Mouse (Mus musculus): ENCODE results near the gene Ms4a6b.
A peak's percentile ranks its signal among the peaks of the same experiment; 100 is the strongest.
"Not testable (repeated sequence)": the region's sequence is repeated elsewhere in the genome, so short reads cannot be mapped to it uniquely, and the experiment has no call there.

Gene Ms4a6b

GRCm38 (mm10) chr19:11516246-11516645 is at the start of gene Ms4a6b:
Gene Ms4a6b (plus strand): TSS chr19:11516512.
- DNase-seq (ENCODE audit: low spot score): no peak

DNA sequence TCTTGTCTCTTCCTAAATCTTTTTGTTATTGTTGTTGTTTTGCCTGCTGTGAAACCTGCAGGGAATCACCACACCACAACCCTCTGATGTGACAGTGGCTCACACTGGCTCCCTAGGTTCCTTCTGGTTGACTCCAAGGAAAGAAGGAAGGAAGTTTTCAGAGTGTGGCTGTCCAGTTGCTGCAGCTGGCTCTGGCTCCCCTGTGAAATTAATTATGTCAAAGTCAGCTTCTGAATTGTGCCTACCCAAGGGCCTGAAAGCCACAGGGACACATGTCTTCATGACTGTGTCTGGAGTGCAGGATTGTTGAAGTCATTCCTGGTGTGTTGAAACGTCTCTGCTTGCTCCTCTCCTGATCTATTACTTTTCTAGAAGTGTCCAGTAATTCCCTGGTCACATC is 48.0 kb upstream of the Ms4a6b start:
- not testable (repeated sequence) for DNase-seq (ENCODE audit: low spot score)

DNA sequence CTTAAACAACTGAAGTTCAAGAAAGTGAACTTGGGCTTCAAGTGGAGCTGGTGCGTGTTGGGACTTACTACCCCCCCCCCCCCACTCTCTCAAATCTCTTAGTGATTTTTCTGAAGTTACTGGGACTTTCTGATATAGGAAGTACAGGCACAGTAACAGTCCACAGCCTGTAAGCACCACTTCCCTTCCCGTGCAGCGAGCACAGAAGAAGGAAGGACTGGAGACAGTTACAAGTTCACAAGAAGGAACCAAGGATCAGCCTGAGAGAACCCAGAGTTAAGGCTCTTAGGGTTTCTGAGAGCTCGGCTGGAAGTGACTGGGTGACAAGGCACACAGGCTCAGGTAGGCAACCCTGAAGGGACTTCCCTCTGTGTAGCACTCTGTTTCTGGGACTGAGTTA is 47.1 kb upstream of the Ms4a6b start, which contains the start of gene Ms4a6c:
TSS of gene Ms4a6c (plus strand) at position 152 of the 400 bp plus-strand sequence.
- not testable (repeated sequence) for DNase-seq (ENCODE audit: low spot score)

DNA sequence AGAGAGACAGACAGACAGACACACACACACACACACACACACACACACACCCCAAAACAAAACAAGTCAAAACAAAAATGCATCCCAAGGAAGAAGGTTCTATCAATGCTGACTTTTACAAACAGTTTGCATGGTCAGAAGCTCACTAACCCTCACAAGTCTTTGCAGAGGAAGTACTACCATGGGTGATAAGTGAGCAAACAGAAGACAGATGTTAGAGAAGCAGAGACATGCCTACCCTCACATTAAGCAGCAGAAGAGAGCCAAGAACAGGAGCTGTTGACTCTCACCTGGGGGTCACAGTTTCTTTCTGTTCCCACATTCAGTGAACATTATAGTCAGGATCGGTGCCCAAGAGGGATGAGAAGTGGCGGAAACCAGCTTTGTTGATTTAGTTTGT is 36.6 kb upstream of the Ms4a6b start:
- no peak for DNase-seq (ENCODE audit: low spot score)

DNA sequence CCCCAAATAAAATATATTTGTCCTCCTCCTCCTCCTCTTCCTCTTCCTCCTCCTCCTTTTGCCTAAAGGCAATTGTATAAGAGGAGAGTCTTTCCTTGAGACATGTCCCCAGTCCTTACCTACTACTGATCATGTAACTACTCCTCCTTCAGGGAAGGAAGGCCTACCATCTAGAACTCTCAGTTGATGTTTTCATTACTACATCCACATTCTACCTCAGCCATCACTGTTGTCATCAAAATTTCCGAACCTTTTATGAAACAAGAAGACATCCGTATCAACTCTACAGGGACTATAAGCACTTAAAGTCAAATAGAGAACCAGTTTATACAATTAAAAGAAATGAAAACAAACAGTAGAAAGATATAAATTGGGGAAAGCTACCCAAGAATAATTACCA is 33.6 kb upstream of the Ms4a6b start:
- DNase-seq (ENCODE audit: low spot score): no peak

GRCm38 (mm10) chr19:11483941-11484340 is 32.4 kb upstream of the Ms4a6b start:
- DNase-seq (ENCODE audit: low spot score): no peak

DNA sequence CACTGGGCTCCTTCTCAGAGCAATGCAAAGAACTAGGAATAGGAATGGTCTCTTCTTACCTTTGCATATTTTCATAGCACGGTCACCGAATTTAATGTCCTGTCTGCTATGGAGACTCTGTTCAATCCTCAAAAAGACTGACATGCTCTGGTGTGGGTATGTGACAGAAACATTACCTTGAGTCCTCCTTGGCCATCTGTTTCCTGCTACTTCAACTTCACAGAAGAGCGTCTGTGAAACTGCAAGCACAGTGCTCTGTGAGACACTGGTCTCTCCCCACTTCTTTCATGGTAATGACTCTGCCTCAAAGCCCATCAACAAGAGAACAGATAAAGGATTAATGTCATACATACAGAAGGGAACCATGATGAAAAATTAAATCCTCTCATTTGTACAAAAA is 31.9 kb upstream of the Ms4a6b start:
- no peak for DNase-seq (ENCODE audit: low spot score)

- DNase-seq (ENCODE audit: low spot score): no peak
Observed at GRCm38 (mm10) chr19:11485266-11485665, 31.0 kb upstream of the Ms4a6b start.

- DNase-seq (ENCODE audit: low spot score): peak; percentile 52
Observed at GRCm38 (mm10) chr19:11485746-11486145, 30.6 kb upstream of the Ms4a6b start, which contains the start of gene Gm8369. Gene Gm8369 (plus strand): TSS chr19:11485938.

- DNase-seq (ENCODE audit: low spot score): no peak
Observed at GRCm38 (mm10) chr19:11486599-11486998, 29.7 kb upstream of the Ms4a6b start.

- no peak for DNase-seq (ENCODE audit: low spot score)
Observed at GRCm38 (mm10) chr19:11491406-11492189, 24.7 kb upstream of the Ms4a6b start.

DNA sequence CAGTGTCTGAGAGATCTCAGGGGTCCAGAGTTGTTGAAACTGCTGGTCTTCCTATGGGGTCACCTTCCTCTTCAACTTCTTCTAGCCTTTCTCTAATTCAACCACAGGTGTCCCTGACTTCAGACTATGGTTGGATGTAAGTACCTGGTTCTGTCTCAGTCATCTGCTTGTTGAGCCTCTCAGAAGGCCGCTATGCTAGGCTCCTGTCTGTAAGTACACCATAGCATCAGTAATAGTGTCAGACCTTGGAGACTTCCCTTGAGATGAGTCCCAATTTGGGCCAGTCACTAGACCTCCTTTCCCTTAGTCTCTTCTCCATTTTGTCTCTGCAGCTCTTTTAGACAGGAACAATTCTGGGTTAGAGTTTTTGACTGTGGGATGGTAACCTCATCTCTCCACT is 23.6 kb upstream of the Ms4a6b start:
- no peak for DNase-seq (ENCODE audit: low spot score)

DNA sequence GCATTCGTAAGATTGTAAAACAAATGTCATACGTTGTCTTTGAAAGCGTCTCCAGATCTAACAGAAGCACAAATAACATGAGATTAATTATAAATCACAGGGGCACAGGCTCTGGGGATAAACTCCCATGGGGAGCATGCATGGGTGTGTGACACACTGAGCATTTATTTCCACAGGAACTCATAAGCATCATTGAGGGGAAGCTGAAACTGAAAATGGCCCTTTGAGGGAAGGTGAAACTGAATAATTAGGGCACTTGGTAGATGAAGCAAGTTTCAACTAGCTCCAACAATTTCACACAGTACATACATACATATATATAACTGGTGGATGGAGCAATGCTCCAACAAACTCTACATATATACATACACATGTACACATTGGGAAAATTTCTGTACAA is 21.8 kb upstream of the Ms4a6b start:
- DNase-seq (ENCODE audit: low spot score): no peak

GRCm38 (mm10) chr19:11496361-11496760 is 20.0 kb upstream of the Ms4a6b start:
- DNase-seq (ENCODE audit: low spot score): no peak

DNA sequence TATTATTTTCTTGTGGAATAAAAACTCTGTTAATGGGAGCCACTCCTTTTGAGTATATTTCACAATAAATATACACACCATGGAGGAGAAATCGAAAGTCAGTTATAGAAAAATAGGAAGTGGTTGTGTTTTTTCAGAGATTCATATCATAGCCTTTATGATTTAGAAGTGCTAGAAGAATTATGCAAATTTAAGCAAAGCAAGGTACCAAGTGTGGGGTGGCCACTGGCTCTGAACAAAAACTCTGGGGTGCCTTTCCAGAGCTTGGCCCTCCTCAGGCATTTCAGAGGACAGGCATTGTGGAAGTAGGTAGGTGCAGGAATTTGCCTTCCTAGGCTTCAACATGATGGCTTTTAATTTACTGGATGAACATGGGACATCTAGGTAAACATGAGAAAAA is 19.0 kb upstream of the Ms4a6b start:
- DNase-seq (ENCODE audit: low spot score): not testable (repeated sequence)

- DNase-seq (ENCODE audit: low spot score): no peak
Observed at GRCm38 (mm10) chr19:11500796-11501195, 15.5 kb upstream of the Ms4a6b start.

- DNase-seq (ENCODE audit: low spot score): no peak
Observed at GRCm38 (mm10) chr19:11501326-11501725, 15.0 kb upstream of the Ms4a6b start.

DNA sequence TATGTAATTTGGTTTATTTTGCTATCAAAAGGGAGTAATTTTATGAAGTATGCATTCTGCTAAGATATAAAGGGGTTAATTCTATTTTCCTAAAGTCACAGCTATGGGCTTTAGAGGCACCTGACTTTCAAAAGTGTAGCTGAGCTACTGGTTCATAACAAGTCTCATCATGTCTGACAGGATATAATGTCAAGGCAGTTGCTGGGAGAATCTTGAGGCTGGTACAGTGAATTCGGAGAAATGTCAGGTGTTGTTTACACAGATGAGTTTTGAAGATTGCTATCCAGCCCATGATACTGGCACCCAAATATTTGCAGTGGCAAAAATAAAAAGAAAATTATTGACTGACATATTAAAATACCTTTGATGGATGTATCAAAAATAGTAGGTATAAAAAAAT is 11.5 kb upstream of the Ms4a6b start:
- no peak for DNase-seq (ENCODE audit: low spot score)

DNA sequence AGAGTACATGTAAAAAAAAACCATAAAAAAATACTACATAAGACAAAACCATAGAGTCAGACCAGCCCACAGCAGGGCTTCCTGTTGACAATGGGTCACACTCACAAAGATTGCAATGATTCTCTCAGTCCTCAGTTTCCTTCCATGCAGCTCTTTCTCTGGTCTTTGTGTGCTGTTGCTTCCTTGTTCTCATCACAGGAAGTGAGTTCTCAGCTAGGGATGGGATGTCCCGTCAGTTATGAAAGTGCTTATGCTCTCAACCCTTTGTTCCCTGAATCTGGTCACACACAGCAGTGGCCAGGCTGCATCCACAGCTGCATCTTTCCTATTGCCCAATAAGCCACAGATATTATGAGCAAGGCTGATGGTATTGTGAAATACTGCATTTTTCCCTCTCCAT is 2.9 kb upstream of the Ms4a6b start:
- DNase-seq (ENCODE audit: low spot score): no peak

GRCm38 (mm10) chr19:11516845-11517244 is 533 bp downstream of the Ms4a6b start:
- DNase-seq (ENCODE audit: low spot score): no peak

DNA sequence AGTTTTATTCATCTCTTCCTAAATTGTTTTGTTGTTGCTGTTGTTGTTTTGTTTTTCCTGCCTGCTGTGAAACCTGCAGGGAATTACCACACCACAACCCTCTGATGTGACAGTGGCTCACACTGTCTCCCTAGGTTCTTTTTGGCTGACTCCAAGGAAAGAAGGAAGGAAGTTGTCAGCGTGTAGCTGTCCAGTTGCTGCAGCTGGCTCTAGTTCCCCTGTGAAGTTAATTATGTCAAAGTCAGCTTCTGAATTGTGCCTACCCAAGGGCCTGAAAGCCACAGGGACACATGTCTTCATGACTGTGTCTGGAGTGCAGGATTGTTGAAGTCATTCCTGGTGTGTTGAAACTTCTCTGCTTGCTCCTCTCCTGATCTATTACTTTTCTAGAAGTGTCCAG is 1.1 kb downstream of the Ms4a6b start:
- not testable (repeated sequence) for DNase-seq (ENCODE audit: low spot score)

- DNase-seq (ENCODE audit: low spot score): not testable (repeated sequence)
Observed at GRCm38 (mm10) chr19:11518356-11518755, 2.0 kb downstream of the Ms4a6b start.

DNA sequence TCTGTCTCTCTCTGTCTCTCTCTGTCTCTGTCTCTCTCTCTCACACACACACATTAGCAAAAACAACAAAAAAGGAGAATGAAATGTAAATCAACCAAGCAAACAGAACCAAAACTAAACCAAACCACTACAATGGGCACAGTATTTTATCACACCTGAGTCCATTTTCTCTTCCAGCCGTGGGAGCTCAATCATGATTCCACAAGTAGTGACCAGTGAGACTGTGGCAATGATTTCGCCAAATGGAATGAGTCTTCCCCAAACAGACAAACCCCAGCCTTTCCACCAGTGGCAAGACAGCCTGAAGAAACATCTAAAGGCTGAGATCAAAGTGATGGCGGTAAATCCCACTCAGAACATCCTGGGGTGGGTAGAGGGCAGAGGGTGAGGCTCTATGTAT is 3.8 kb downstream of the Ms4a6b start:
- no peak for DNase-seq (ENCODE audit: low spot score)

DNA sequence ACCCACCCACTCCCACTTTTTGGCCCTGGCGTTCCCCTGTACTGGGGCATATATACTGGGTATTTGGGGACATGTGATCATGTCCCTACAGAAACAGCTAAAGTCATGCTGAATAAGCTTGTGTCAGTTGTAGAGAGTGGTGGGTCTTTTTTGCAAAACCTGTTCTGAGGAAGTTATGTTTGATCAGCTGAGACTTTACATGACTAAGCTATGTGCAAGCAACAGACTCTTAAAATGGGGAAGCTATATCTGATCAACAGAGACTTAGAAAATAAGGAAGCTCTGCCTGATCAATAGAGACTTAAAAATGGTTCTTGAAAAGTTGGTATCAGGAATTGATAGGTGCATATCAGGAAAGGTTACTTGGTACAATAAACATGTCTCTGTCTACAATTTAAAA is 17.1 kb downstream of the Ms4a6b start:
- no peak for DNase-seq (ENCODE audit: low spot score)
